Mouse (Mus musculus): ENCODE data around the gene Olfr678.
"Not testable (repeated sequence)": the region's sequence is repeated elsewhere in the genome, so short reads cannot be mapped to it uniquely, and the experiment has no call there.

The Olfr678 gene

DNA sequence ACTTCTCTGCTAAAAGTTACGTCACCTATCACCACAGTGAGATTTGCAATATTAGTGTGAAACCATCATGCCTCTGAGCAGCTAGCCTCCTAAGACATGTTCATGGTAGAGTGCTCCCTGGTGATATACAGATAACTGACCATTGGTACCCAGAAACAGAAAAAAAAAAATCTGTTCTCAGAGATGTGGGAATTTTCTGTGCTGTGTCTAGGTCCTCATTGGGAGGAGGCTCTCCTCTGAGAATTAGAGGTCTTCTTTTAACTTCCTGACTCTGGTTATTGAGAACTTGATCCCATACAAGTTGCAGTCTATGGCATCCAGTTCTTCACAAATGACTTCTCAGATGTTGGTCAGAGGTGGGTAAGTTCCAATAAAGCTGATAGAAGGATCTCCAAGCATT lies at the start of gene Olfr678:
Gene Olfr678 (plus strand): TSS at position 301 of the 400 bp plus-strand sequence.
- no peak for DNase-seq (ENCODE audit: low spot score in 2 of 2)

DNA sequence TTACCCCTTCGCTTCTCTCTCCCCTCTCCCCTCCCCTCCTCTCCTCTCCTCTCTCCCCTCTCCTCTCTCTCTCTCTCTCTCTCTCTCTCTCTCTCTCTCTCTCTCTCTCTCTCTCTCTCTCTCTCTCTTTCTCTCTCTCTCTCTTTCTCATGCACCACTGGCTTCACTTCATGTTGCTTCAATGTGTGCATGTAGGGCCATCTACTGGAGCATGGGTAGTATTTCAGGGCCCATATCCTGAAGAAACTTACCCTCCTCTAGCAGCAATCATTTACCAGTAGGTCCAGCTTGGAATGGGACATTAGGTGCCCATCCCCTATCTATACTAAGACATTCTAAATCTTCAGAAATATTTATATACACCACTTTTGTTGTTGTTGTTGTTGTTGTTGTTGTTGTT lies 41.7 kb upstream of the Olfr678 start:
- no peak for DNase-seq (ENCODE audit: low spot score in 2 of 2)

DNA sequence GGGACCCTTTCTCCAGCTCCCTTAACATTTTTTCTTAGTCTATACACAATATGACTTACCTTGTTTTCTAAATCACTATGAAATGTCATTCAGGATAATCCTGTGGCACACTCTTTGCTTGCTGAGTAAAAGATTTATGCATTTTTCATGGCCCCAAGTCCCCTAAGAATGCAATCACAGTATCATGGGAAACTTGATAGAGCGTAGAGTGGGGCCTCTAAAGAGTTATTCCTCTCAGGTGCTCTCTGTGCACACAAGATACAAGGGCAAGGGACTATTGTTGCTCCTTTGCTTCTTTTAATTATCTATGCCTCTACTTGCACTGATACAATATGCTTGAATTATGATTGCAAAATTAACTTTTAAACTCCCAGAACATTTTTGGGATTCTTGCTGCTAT lies 35.9 kb upstream of the Olfr678 start, which contains the start of gene Olfr675:
Gene Olfr675 (minus strand): TSS at position 101 of the 400 bp plus-strand sequence.
- DNase-seq (ENCODE audit: low spot score in 2 of 2), result no peak

DNA sequence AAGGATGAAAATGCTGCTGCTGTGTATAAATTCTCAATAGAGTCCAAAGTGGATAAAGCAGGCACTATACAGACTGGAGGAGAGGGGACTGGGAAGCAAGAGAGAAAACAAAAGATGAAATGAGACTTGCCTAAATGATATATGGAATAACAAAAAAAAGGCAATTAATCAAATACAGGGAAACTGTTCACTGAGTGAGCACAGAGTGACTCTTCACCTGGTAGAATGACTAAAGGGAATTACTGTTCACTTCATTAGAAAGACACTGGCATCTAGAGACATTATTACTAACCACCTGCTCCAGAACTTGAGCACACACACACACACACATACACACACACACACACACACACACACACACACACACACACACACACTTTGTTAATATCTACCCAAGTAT lies 31.9 kb upstream of the Olfr678 start, which contains the start of gene Olfr676:
Gene Olfr676 (plus strand): TSS at position 301 of the 400 bp plus-strand sequence.
- DNase-seq (ENCODE audit: low spot score in 2 of 2), result no peak

DNA sequence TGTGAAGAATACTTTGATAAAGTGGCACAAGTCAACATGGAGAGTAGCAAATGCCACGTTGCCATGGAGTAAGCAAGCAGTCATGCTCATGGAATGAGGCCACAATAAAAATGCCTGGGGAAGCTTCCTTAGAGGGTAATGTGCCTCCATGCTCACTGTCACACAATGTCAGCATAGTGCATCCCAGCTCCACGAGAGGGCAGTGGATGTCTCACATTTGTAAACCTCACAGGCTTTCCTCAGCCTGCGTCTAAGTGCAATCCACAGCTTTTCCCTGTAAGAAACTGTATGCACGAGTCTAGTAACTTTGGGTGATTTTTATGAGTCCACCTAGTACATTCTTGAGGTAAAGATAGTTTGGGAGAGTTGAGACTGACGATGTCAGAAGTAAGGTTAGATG lies 30.4 kb upstream of the Olfr678 start:
- DNase-seq (ENCODE audit: low spot score in 2 of 2), result not testable (repeated sequence)

DNA sequence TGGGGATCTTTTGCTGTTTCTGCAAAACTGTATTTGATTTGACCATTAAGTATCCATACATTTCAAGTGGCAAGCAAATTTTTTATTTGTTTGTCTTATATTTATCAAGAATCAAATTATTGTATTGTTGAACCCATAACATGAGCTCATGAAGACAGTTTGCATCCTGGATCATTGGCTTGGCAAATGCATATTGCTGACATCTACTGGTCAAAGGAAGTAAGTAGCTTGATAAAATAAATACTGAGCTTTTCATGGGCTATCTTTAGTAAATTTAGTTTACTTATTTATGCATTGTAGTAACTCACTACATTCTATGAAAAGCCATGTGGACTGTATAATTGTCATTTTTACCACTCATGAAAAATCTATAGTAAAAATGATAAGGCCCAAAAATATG lies 5.3 kb upstream of the Olfr678 start:
- DNase-seq (ENCODE audit: low spot score in 2 of 2), result no peak

DNA sequence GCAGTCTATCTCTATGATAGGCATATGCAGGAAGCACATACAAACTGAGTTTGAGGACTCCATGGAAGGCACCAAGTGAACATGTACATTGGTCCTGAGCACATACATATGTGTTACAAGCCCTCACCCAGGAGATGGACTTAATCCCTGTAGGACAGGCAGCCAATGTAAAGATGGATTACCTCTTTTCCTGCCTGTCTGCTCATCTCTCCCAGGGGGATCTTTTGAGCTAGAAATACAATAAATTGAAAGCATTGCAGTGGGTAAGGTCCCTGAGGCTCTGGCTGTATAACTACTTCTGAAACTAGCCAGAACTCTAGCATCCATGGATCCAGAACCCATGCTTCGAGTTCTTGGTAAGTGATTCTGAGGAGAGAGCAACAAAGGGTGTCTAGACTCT lies 16.6 kb downstream of the Olfr678 start, which contains the start of gene Olfr679:
Gene Olfr679 (plus strand): TSS at position 301 of the 400 bp plus-strand sequence.
- no peak for DNase-seq (ENCODE audit: low spot score in 2 of 2)

DNA sequence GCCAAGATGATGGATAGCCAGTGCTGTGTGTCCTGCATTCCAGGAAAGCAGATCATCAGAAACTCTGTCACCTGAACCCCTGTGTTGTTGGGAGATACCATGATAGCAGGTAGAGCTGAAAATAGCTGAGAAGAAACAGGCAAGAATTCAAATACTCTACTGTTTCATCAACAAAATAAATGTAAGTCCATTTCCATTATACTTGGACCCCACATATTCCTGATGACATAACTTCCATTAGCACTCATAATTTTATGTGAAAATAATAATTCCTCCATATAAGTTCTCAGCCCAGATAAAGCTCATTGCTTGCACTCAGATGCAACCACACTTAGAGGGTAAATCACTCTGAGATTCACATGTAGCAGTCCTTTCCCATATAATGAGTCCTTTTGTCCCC lies 28.4 kb downstream of the Olfr678 start, which contains the start of gene Olfr680-ps1:
Gene Olfr680-ps1 (minus strand): TSS at position 101 of the 400 bp plus-strand sequence.
- DNase-seq (ENCODE audit: low spot score in 2 of 2), result not testable (repeated sequence)

DNA sequence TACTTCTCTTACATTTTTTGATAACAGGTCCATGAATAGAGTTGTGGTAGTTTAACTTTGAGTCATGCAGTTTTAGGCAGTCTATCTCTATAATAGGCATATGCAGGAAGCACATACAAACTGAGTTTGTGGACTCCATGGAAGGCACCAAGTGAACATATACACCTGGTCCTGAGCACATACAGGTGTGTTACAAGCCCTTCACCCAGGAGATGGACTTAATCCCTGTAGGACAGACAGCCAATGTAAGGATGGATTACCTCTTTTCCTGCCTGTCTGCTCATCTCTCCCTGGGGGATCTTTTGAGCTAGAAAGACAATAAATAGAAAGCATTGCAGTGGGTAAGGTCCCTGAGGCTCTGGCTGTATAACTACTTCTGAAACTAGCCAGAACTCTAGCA lies 52.3 kb downstream of the Olfr678 start, which contains the start of gene Olfr681:
Gene Olfr681 (plus strand): TSS at position 301 of the 400 bp plus-strand sequence.
- DNase-seq (ENCODE audit: low spot score in 2 of 2), result no peak
